Mouse (Mus musculus) spleen, adult 2 months (tissue): ENCODE measurements around the gene Lect2.

Source experiments
- CTCF ChIP-seq: fragments of 200-500 bp; IDR thresholded peaks from 2 replicates; pipeline ENCODE4 v1.5.1; 2011; ENCODE audit warnings: mild to moderate bottlenecking, inconsistent platforms; ENCODE audit not compliant: insufficient read depth, insufficient read length, insufficient replicate concordance; ENCODE audit errors: extremely low read depth
- POLR2A ChIP-seq: fragments of 200-500 bp; IDR thresholded peaks from 2 replicates; pipeline ENCODE4 v1.6.1; 2011; ENCODE audit warnings: low read depth, low read length, inconsistent platforms

GRCm38 (mm10) chr13:56535570-56535969, 12.7 kb downstream of the Lect2 start:
- no peak for TF ChIP-seq CTCF
- TF ChIP-seq POLR2A, result no peak
